In the genomic region with DNA sequence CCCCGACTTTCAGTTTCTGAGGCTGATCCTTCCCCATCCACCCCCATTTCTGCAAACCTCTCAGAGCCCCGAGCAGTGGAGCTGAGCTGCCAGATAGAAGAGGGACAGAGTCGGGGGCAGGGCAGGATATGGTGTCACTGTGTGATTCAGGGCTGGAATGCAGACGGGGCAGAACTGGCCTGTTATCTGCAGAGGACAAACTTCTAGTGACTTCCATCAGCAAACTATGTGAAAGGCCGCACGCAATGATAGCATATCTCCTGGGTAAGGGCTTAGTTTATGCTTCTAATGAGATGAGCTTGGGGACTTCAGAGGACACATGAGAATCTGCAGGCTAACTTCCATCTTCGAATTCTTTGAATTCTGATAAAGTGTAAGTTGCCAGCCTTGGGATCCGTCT, we compare ENCODE assay signal across 12 mouse cellular contexts. TPM values are rescaled to one million over a fixed set of nuclear protein-coding genes. Genes with fewer than 3 reads are reported as not detected.
DNase-seq lines count a peak whose midpoint lies in the region; ATAC-seq and TF ChIP-seq lines count a peak whose summit lies in the region.
"Had no signal": no experiment of that assay in that cellular context is flagged by ENCODE, and none has a peak within 500 bp of the region (broad histone marks: within the 10 kb centered on the region; RNA-seq: fewer than 3 reads in every experiment).

No protein-coding gene starts in this region.

- no peaks in the 10 kb centered on the region for H3K9me3 ChIP-seq in lung, embryonic 14.5 days (ENCODE audit: low read depth, low read length)
- no peaks in the 10 kb centered on the region for H3K9me3 ChIP-seq in midbrain, postnatal 0 days (ENCODE audit: low read length)
- H3K9me3 ChIP-seq in hindbrain, postnatal 0 days (ENCODE audit: low read length) = no peaks in the 10 kb centered on the region
- H3K9me3 ChIP-seq: forebrain, embryonic 13.5 days; midbrain, embryonic 10.5 days had no signal

- no peaks in the 10 kb centered on the region for H3K27me3 ChIP-seq in lung, embryonic 14.5 days (ENCODE audit: insufficient read depth, low read length)
- H3K27me3 ChIP-seq in midbrain, postnatal 0 days (ENCODE audit: insufficient read depth, low read length) = no peaks in the 10 kb centered on the region
- H3K27me3 ChIP-seq in hindbrain, postnatal 0 days (ENCODE audit: insufficient read depth, low read length) = no peaks in the 10 kb centered on the region
- H3K27me3 ChIP-seq: forebrain, embryonic 13.5 days had no signal

- ATAC-seq in lung, embryonic 14.5 days (ENCODE audit: insufficient read depth) = peak; percentile 65; the same call in 1 of the 2 replicates
- ATAC-seq in midbrain, postnatal 0 days (ENCODE audit: low FRiP score) = no peak
- no peak for ATAC-seq in hindbrain, postnatal 0 days
- ATAC-seq: forebrain, embryonic 13.5 days had no signal

- no peak overlapping the region for H3K27ac ChIP-seq in lung, embryonic 14.5 days (ENCODE audit: low read depth)
- H3K27ac ChIP-seq in midbrain, postnatal 0 days (ENCODE audit: low read depth, low read length) = no peak overlapping the region
- H3K27ac ChIP-seq in hindbrain, postnatal 0 days = no peak overlapping the region
- H3K27ac ChIP-seq: forebrain, embryonic 13.5 days; midbrain, embryonic 10.5 days had no signal

- no peak overlapping the region for H3K4me2 ChIP-seq in lung, embryonic 14.5 days
- H3K4me2 ChIP-seq in midbrain, postnatal 0 days (ENCODE audit: low read depth, low read length, poor library complexity, severe bottlenecking) = no peak overlapping the region
- no peak overlapping the region for H3K4me2 ChIP-seq in hindbrain, postnatal 0 days (ENCODE audit: low read depth, low read length)
- H3K4me2 ChIP-seq: forebrain, embryonic 13.5 days had no signal

- TF ChIP-seq CTCF in lung, embryonic 14.5 days (IDR thresholded peaks at IDR 0.05; ENCODE audit: low read depth) = no peak
- no peak for TF ChIP-seq CTCF in lung, adult 2 months (IDR thresholded peaks at IDR 0.05; ENCODE audit: insufficient read depth, low read length)
- no peak for TF ChIP-seq CTCF in midbrain, postnatal 0 days (IDR thresholded peaks at IDR 0.05)
- TF ChIP-seq CTCF in hindbrain, postnatal 0 days (IDR thresholded peaks at IDR 0.05; ENCODE audit: low read depth) = no peak

- TF ChIP-seq POLR2A in lung, adult 2 months (IDR thresholded peaks at IDR 0.05; ENCODE audit: borderline replicate concordance, extremely low read depth, low read depth, low read length) = no peak

- H3K36me3 ChIP-seq in lung, embryonic 14.5 days (ENCODE audit: insufficient read depth) = no peaks in the 10 kb centered on the region
- H3K36me3 ChIP-seq in midbrain, postnatal 0 days (ENCODE audit: insufficient read depth, low read length) = no peaks in the 10 kb centered on the region
- no peaks in the 10 kb centered on the region for H3K36me3 ChIP-seq in hindbrain, postnatal 0 days (ENCODE audit: insufficient read depth, low read length)
- H3K36me3 ChIP-seq: midbrain, embryonic 10.5 days had no signal

- H3K4me1 ChIP-seq in lung, embryonic 14.5 days (ENCODE audit: insufficient read depth) = 0 out of 2 replicates have a peak, but pooled peaks cover 7% of the 10 kb centered on the region
- no peaks in the 10 kb centered on the region for H3K4me1 ChIP-seq in lung, adult 2 months (ENCODE audit: control insufficient read depth, insufficient read depth, low read length)
- no peaks in the 10 kb centered on the region for H3K4me1 ChIP-seq in midbrain, postnatal 0 days (ENCODE audit: insufficient read depth, low read length)
- no peaks in the 10 kb centered on the region for H3K4me1 ChIP-seq in hindbrain, postnatal 0 days (ENCODE audit: insufficient read depth, low read length)
- H3K4me1 ChIP-seq: forebrain, embryonic 13.5 days had no signal

- no peak overlapping the region for H3K4me3 ChIP-seq in lung, embryonic 14.5 days (ENCODE audit: low read depth, low read length)
- H3K4me3 ChIP-seq in lung, adult 2 months (replicated peaks; ENCODE audit: extremely low read depth, low read depth, low read length) = no peak overlapping the region
- H3K4me3 ChIP-seq in midbrain, postnatal 0 days (ENCODE audit: low read depth, low read length) = no peak overlapping the region
- H3K4me3 ChIP-seq in hindbrain, postnatal 0 days (ENCODE audit: low read length) = no peak overlapping the region
- H3K4me3 ChIP-seq: forebrain, embryonic 13.5 days; midbrain, embryonic 10.5 days had no signal

- WGBS in lung, embryonic 14.5 days = 25% methylated on average over 8 of the region's 8 CpGs
- WGBS in lung, adult 2 months = 37% methylated on average over 8 of the region's 8 CpGs
- WGBS in midbrain, postnatal 0 days = 73% methylated on average over 8 of the region's 8 CpGs
- WGBS in hindbrain, postnatal 0 days = 71% methylated on average over 8 of the region's 8 CpGs

- H3K9ac ChIP-seq in lung, embryonic 14.5 days = no peak overlapping the region
- H3K9ac ChIP-seq in midbrain, postnatal 0 days (replicated peaks; ENCODE audit: low read length, poor library complexity, severe bottlenecking) = no peak overlapping the region
- no peak overlapping the region for H3K9ac ChIP-seq in hindbrain, postnatal 0 days (replicated peaks; ENCODE audit: low read length)
- H3K9ac ChIP-seq: forebrain, embryonic 13.5 days had no signal

- peak; percentile 18 for DNase-seq in lung, embryonic 14.5 days
- DNase-seq in lung, adult 2 months = no peak
- peak; percentile 84 for DNase-seq in c-Kit-positive CD71-positive TER-119-positive erythroid progenitor cells, embryonic 14.5 days (ENCODE audit: low spot score)
- peak; percentile 55 for DNase-seq in kidney, postnatal 10 days
- DNase-seq in skeletal muscle tissue, adult 2 months (ENCODE audit: low read depth, low spot score) = peak; percentile 15
- DNase-seq in midbrain, postnatal 0 days (ENCODE audit: low spot score) = no peak
- no peak for DNase-seq in hindbrain, postnatal 0 days (ENCODE audit: low spot score)
- DNase-seq: cerebellum, adult 18-20 months had no signal

RNA-seq across cellular contexts. Expression of gene Pkd1l2, which starts 3.3 kb away (rescaled TPM):
- polyA plus RNA-seq in lung, embryonic 14.5 days (2014; fragmentation: Nextera tagmentation; extraction: Ambion mirVana) = 0.18 TPM in 1 of 2 replicates, not detected in the other
- 0.06 and 0.12 TPM in 2 replicates for polyA plus RNA-seq in lung, adult 2 months (2012; rRNA removed)
- under 0.01 and 0.42 TPM in 2 replicates for total RNA-seq in midbrain, postnatal 0 days (2014; rRNA removed)
- polyA plus RNA-seq in midbrain, postnatal 0 days (2015; fragmentation: Nextera tagmentation; extraction: Ambion mirVana) = 0.16 and 0.17 TPM in 2 replicates
- 0.22 and 2.0 TPM in 2 replicates for total RNA-seq in hindbrain, postnatal 0 days (2014; rRNA removed)
- polyA plus RNA-seq in hindbrain, postnatal 0 days (2015; fragmentation: Nextera tagmentation; extraction: Ambion mirVana) = 0.05 and 0.06 TPM in 2 replicates
- polyA plus RNA-seq: forebrain, embryonic 13.5 days; hindbrain, embryonic 11.5 days had no signal

RNA-seq across cellular contexts. Expression of gene Bco1, which starts 10.1 kb away (rescaled TPM):
- polyA plus RNA-seq in lung, embryonic 14.5 days (2014; fragmentation: Nextera tagmentation; extraction: Ambion mirVana) = 0.43 and 0.75 TPM in 2 replicates
- polyA plus RNA-seq in lung, adult 2 months (2012; rRNA removed) = 0.34 TPM in 1 of 2 replicates, not detected in the other
- 0.14 and 0.27 TPM in 2 replicates for total RNA-seq in midbrain, postnatal 0 days (2014; rRNA removed)
- polyA plus RNA-seq in midbrain, postnatal 0 days (2015; fragmentation: Nextera tagmentation; extraction: Ambion mirVana) = 0.32 and 0.52 TPM in 2 replicates
- 0.11 and 0.21 TPM in 2 replicates for total RNA-seq in hindbrain, postnatal 0 days (2014; rRNA removed)
- polyA plus RNA-seq in hindbrain, postnatal 0 days (2015; fragmentation: Nextera tagmentation; extraction: Ambion mirVana) = 0.32 and 0.39 TPM in 2 replicates
- total RNA-seq: left cerebral cortex, adult 18-20 months had no signal
- polyA plus RNA-seq: forebrain, embryonic 13.5 days had no signal

Comparison
In these comparisons a context has a peak if more than half of its experiments do, and no peak if none do; other contexts are left out.
1. DNase-seq: peak in lung, embryonic 14.5 days (single experiment), c-Kit-positive CD71-positive TER-119-positive erythroid progenitor cells, embryonic 14.5 days (single experiment), kidney, postnatal 10 days (single experiment) and skeletal muscle tissue, adult 2 months (single experiment); none in lung, adult 2 months (single experiment), midbrain, postnatal 0 days (single experiment) and hindbrain, postnatal 0 days (single experiment).